Mouse (Mus musculus) kidney, adult 2 months (tissue): ENCODE measurements around the gene Crmp1.

Experiments
- CTCF ChIP-seq: fragments of 200-500 bp; conservative IDR thresholded peaks from 2 replicates; pipeline ENCODE4 v1.5.1; 2011; ENCODE audit warnings: low read depth, mild to moderate bottlenecking, control low read depth, low read length, moderate library complexity, mixed read lengths; ENCODE audit not compliant: insufficient read depth, insufficient read length
- POLR2A ChIP-seq: fragments of 200-500 bp; IDR thresholded peaks from one replicate; pipeline ENCODE4 v1.6.1; 2011; ENCODE audit warnings: low read depth, low read length, control low read depth

DNA sequence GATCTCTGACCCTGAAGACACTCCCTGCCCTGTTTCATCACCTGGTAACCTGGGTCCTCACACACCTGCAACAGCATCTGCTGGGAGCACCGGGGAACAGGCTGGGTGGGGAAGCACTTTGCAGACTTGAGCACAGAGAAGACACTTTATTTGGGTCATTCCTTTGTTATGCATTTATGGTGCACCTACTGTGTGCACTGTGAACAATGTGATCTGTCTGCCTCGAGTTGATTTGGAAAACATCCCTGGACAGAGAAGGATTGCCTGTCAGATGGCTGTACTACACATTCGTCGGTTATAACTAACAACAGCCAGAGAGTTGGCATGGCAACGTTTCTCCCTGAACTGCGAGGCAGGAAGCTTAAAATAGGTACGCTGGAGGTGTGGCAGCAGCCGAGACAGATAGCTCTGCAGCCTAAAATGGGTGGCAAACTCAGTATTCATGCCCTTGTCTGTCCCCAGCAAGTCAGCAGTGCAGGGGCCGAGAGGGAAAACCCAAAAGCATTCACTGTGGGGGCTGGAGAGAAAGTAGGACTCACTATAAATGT, 8.7 kb upstream of the Crmp1 start:
- TF ChIP-seq CTCF (no peak), POLR2A (no peak)
